Mouse (Mus musculus) liver, embryonic 13.5 days (tissue): ENCODE results near the gene Fitm1. TPM values are rescaled to one million over a fixed set of nuclear protein-coding genes. Genes with fewer than 3 reads are reported as not detected.
A peak's percentile ranks its signal among the peaks of the same experiment; 100 is the strongest.

Experiments used
- ATAC-seq: fragments of 200-750 bp; cut with Nextera tagmentation; 2 replicates; pipeline ENCODE4 v1.8.0; 2017; ENCODE audit warnings: low read depth, mild to moderate bottlenecking, moderate number of reproducible peaks, moderate library complexity
- DNase-seq: peaks from one replicate; pipeline ENCODE4 v3.0.0; 2022
- H3K27ac ChIP-seq: fragments of 300-500 bp; sonication (generic); 2 replicates; pipeline ENCODE4 v1.5.1; 2015; ENCODE audit warnings: moderate library complexity, mild to moderate bottlenecking, inconsistent platforms
- H3K27me3 ChIP-seq: fragments of 300-500 bp; sonication (generic); 2 replicates; pipeline ENCODE4 v1.6.1; 2015; ENCODE audit warnings: mild to moderate bottlenecking, inconsistent platforms
- H3K36me3 ChIP-seq: fragments of 300-500 bp; sonication (generic); 2 replicates; pipeline ENCODE4 v1.6.1; 2015; ENCODE audit warnings: mild to moderate bottlenecking, inconsistent platforms
- H3K4me1 ChIP-seq: fragments of 300-500 bp; sonication (generic); replicated peaks from 2 replicates; pipeline ENCODE4 v1.6.1; 2015; ENCODE audit warnings: inconsistent platforms
- H3K4me2 ChIP-seq: fragments of 300-500 bp; sonication (generic); 2 replicates; pipeline ENCODE4 v1.6.1; 2015; ENCODE audit warnings: inconsistent platforms, mild to moderate bottlenecking, moderate library complexity
- H3K4me3 ChIP-seq: fragments of 300-500 bp; sonication (generic); replicated peaks from 2 replicates; pipeline ENCODE4 v1.5.1; 2015; ENCODE audit warnings: mild to moderate bottlenecking, inconsistent platforms
- H3K9ac ChIP-seq: fragments of 300-500 bp; sonication (generic); 2 replicates; pipeline ENCODE4 v1.6.1; 2015; ENCODE audit warnings: mild to moderate bottlenecking, inconsistent platforms
- H3K9me3 ChIP-seq: fragments of 300-500 bp; sonication (generic); replicated peaks from 2 replicates; pipeline ENCODE4 v1.6.1; 2016; ENCODE audit warnings: inconsistent platforms
- WGBS: fragments of 180-500 bp; shearing (Covaris S2); methylation state at CpG from one replicate; pipeline ENCODE4 v1.1.7; 2015; ENCODE audit not compliant: insufficient replicate concordance; 5-methylcytosine and 5-hydroxymethylcytosine counted together
- polyA plus RNA-seq: library from polyadenylated mRNA; unstranded; fragments of >200 nt; fragmentation: Nextera tagmentation; extraction: Ambion mirVana; gene quantifications from 2 replicates; pipeline ENCODE4 v1.2.1, GENCODE M21; 2015

Gene Fitm1
- polyA plus RNA-seq, 1 experiment from 2014 or later: 0.51 TPM

DNA sequence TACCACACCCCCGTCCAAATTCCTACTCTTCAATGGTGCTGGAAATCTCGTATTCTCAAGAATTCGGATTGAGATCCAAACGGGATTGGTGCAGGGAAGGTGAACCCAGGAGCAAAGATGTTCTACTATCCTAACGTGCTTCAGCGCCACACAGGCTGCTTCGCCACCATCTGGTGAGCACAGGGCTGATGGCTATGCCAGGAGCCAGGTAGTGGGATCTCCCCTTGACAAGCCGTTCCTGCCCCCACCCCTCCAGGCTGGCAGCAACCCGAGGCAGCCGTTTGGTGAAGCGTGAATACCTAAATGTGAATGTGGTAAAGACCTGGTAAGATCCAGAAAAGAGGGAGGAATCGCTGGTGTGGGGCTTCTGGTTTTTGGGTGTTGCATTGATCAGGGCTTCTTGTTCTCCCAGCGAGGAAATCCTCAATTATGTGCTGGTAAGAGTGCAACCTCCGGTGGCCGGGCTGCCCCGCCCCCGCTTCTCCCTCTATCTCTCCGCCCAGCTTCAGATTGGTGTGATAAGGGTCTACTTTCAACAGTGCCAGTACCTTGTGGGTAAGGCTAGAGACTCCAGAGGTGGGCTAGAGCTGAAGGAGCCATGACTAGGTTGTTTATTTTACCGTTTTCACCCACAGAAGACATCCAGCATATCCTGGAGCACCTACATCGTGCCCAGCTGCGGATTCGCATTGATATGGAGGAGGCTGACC is 43.2 kb downstream of the Fitm1 start:
- Histone ChIP-seq H3K27ac (peak overlapping the region; percentile 47), H3K9me3 (no peaks in the 10 kb centered on the region), H3K9ac (peak overlapping the region; percentile 62), H3K4me2 (peak overlapping the region; percentile 77), H3K27me3 (no peaks in the 10 kb centered on the region), H3K4me3 (peak overlapping the region; percentile 51), H3K4me1 (peaks cover 57% of the 10 kb centered on the region), H3K36me3 (no peaks in the 10 kb centered on the region)
- peak; percentile 56 for ATAC-seq
- WGBS: 17% methylated on average over 22 of the region's 22 CpGs
- DNase-seq: peak; percentile 66

Other genes starting within 250 kb of the Fitm1 start
- gene Dhrs4, start 96.9 kb upstream of the Fitm1 start, polyA plus RNA-seq: 78.9 and 80.8 TPM in 2 replicates
- gene Carmil3, start 85.0 kb upstream of the Fitm1 start, polyA plus RNA-seq: 0.55 and 0.58 TPM in 2 replicates
- 0.09 TPM in 1 of 2 replicates, not detected in the other for gene Cpne6, start 65.2 kb upstream of the Fitm1 start, polyA plus RNA-seq
- gene Nrl, start 50.6 kb upstream of the Fitm1 start, polyA plus RNA-seq: not detected in 2 replicates
- gene Pck2, start 35.4 kb upstream of the Fitm1 start, polyA plus RNA-seq: 32.2 and 34.5 TPM in 2 replicates
- 48.9 and 59.1 TPM in 2 replicates for gene Dcaf11, start 15.6 kb upstream of the Fitm1 start, polyA plus RNA-seq
- gene A730061H03Rik, start 15.2 kb upstream of the Fitm1 start, polyA plus RNA-seq: 1.6 and 1.8 TPM in 2 replicates
- gene Psme1, start 2.5 kb downstream of the Fitm1 start, polyA plus RNA-seq: 103 and 111 TPM in 2 replicates
- 31.9 and 35.8 TPM in 2 replicates for gene Emc9, start 9.7 kb downstream of the Fitm1 start, polyA plus RNA-seq
- 202 and 224 TPM in 2 replicates for gene Psme2, start 15.5 kb downstream of the Fitm1 start, polyA plus RNA-seq
- 9.0 and 12.6 TPM in 2 replicates for gene Rnf31, start 16.1 kb downstream of the Fitm1 start, polyA plus RNA-seq
- gene Irf9, start 28.0 kb downstream of the Fitm1 start, polyA plus RNA-seq: 14.8 and 16.4 TPM in 2 replicates
- 1.6 and 1.7 TPM in 2 replicates for gene Rec8, start 42.4 kb downstream of the Fitm1 start, polyA plus RNA-seq
- gene Ipo4, start 60.3 kb downstream of the Fitm1 start, polyA plus RNA-seq: 35.2 and 36.5 TPM in 2 replicates
- 1.4 and 1.7 TPM in 2 replicates for gene Gm49378, start 62.3 kb downstream of the Fitm1 start, polyA plus RNA-seq
- gene Tm9sf1, start 68.2 kb downstream of the Fitm1 start, polyA plus RNA-seq: 53.3 and 59.4 TPM in 2 replicates
- gene Tssk4, start 74.6 kb downstream of the Fitm1 start, polyA plus RNA-seq: 0.16 and 0.27 TPM in 2 replicates
- gene Mdp1, start 84.9 kb downstream of the Fitm1 start, polyA plus RNA-seq: 23.1 and 24.2 TPM in 2 replicates
- 29.6 and 33.0 TPM in 2 replicates for gene Gmpr2, start 96.3 kb downstream of the Fitm1 start, polyA plus RNA-seq
- 325 TPM in 2 replicates for gene Nedd8, start 96.5 kb downstream of the Fitm1 start, polyA plus RNA-seq
- 21.1 and 26.3 TPM in 2 replicates for gene Tinf2, start 106.2 kb downstream of the Fitm1 start, polyA plus RNA-seq
- 1.5 and 2.0 TPM in 2 replicates for gene Tgm1, start 138.3 kb downstream of the Fitm1 start, polyA plus RNA-seq
- gene Rabggta, start 146.6 kb downstream of the Fitm1 start, polyA plus RNA-seq: 12.9 and 14.7 TPM in 2 replicates
- 36.1 and 36.4 TPM in 2 replicates for gene Dhrs1, start 170.1 kb downstream of the Fitm1 start, polyA plus RNA-seq
- 41.9 and 42.8 TPM in 2 replicates for gene Nop9, start 170.1 kb downstream of the Fitm1 start, polyA plus RNA-seq
- 21.1 and 21.3 TPM in 2 replicates for gene Cideb, start 182.8 kb downstream of the Fitm1 start, polyA plus RNA-seq
- gene Ltb4r2, start 185.8 kb downstream of the Fitm1 start, polyA plus RNA-seq: 0.92 and 1.3 TPM in 2 replicates
- 4.4 and 4.6 TPM in 2 replicates for gene Ltb4r1, start 190.3 kb downstream of the Fitm1 start, polyA plus RNA-seq
- 1.8 and 2.2 TPM in 2 replicates for gene Adcy4, start 208.5 kb downstream of the Fitm1 start, polyA plus RNA-seq
- 20.4 and 22.1 TPM in 2 replicates for gene Ripk3, start 213.2 kb downstream of the Fitm1 start, polyA plus RNA-seq
- 1.5 and 1.8 TPM in 2 replicates for gene Nfatc4, start 247.5 kb downstream of the Fitm1 start, polyA plus RNA-seq